Mouse (Mus musculus) heart, postnatal 4 days (tissue): Measurements from ENCODE around the gene C8a. TPM values are rescaled to one million over a fixed set of nuclear protein-coding genes. Genes with fewer than 3 reads are reported as not detected.

Experiments
- DNase-seq: peaks from one replicate; pipeline ENCODE4 v3.0.0; 2021
- total RNA-seq, 2 experiments: library from RNA; stranded (reverse); gene quantifications; 2 replicates each; pipeline ENCODE4 v1.2.3; 2021

Gene C8a
- total RNA-seq, 2 experiments from 2014 or later = not detected

- no peak for DNase-seq
Observed at GRCm38 (mm10) chr4:104838342-104838741, 37.9 kb downstream of the C8a start.

- no peak for DNase-seq
Observed at GRCm38 (mm10) chr4:104835096-104835495, 41.1 kb downstream of the C8a start.

- no peak for DNase-seq
Observed at GRCm38 (mm10) chr4:104828939-104829338, 47.3 kb downstream of the C8a start.

GRCm38 (mm10) chr4:104824381-104825077 is 51.7 kb downstream of the C8a start:
- no peak for DNase-seq

GRCm38 (mm10) chr4:104823597-104824101 is 52.5 kb downstream of the C8a start:
- DNase-seq = no peak

- DNase-seq = no peak
Observed at GRCm38 (mm10) chr4:104819891-104820290, 56.3 kb downstream of the C8a start.

- no peak for DNase-seq
Observed at GRCm38 (mm10) chr4:104818986-104819385, 57.2 kb downstream of the C8a start.

GRCm38 (mm10) chr4:104817509-104817908 is 58.7 kb downstream of the C8a start:
- DNase-seq = no peak

- no peak for DNase-seq
Observed at GRCm38 (mm10) chr4:104816519-104817232, 59.5 kb downstream of the C8a start.

- DNase-seq = no peak
Observed at GRCm38 (mm10) chr4:104813617-104814016, 62.6 kb downstream of the C8a start.

GRCm38 (mm10) chr4:104810710-104811286 is 65.4 kb downstream of the C8a start:
- no peak for DNase-seq

GRCm38 (mm10) chr4:104805414-104806257 is 70.6 kb downstream of the C8a start:
- DNase-seq = no peak

- DNase-seq = no peak
Observed at GRCm38 (mm10) chr4:104804100-104804499, 72.1 kb downstream of the C8a start.

GRCm38 (mm10) chr4:104801625-104802024 is 74.6 kb downstream of the C8a start:
- DNase-seq = no peak

- DNase-seq = no peak
Observed at GRCm38 (mm10) chr4:104798951-104799350, 77.2 kb downstream of the C8a start.

GRCm38 (mm10) chr4:104792111-104792510 is 84.1 kb downstream of the C8a start:
- no peak for DNase-seq

- no peak for DNase-seq
Observed at GRCm38 (mm10) chr4:104782346-104782745, 93.9 kb downstream of the C8a start.

GRCm38 (mm10) chr4:104781441-104781840 is 94.8 kb downstream of the C8a start:
- DNase-seq = no peak

- no peak for DNase-seq
Observed at GRCm38 (mm10) chr4:104779460-104779859, 96.7 kb downstream of the C8a start.

- no peak for DNase-seq
Observed at GRCm38 (mm10) chr4:104775601-104776000, 100.6 kb downstream of the C8a start.

GRCm38 (mm10) chr4:104770331-104770730 is 105.9 kb downstream of the C8a start:
- no peak for DNase-seq

- no peak for DNase-seq
Observed at GRCm38 (mm10) chr4:104769602-104770001, 106.6 kb downstream of the C8a start.

- no peak for DNase-seq
Observed at GRCm38 (mm10) chr4:104768190-104768589, 108.0 kb downstream of the C8a start.
